ENCODE assay signal across 8 mouse cellular contexts in genomic region chr10:53595744-53596676, GRCm38 (mm10). TPM values are rescaled to one million over a fixed set of nuclear protein-coding genes. Genes with fewer than 3 reads are reported as not detected.
DNase-seq lines count a peak whose midpoint lies in the region; ATAC-seq and TF ChIP-seq lines count a peak whose summit lies in the region.

No protein-coding gene starts in this region.

- ATAC-seq in forebrain, embryonic 11.5 days (replicated peaks; ENCODE audit: low FRiP score), result no peak; the same call in 1 of the 2 replicates
- peak; percentile 56 for ATAC-seq in inflammation-experienced regulatory T-cells, adult 6 months
- ATAC-seq in midbrain, embryonic 13.5 days, result peak; percentile 94

- H3K4me2 ChIP-seq in forebrain, embryonic 11.5 days (ENCODE audit: low read depth, low read length, severe bottlenecking), result peak overlapping the region; percentile 57
- peak overlapping the region; percentile 63 for H3K4me2 ChIP-seq in midbrain, embryonic 13.5 days (replicated peaks)

- no peak for TF ChIP-seq POLR2A in thymus, adult 2 months (IDR thresholded peaks at IDR 0.05; ENCODE audit: control insufficient read depth, extremely low read depth, insufficient read depth, low read length, poor library complexity)

- no peaks in the 10 kb centered on the region for H3K27me3 ChIP-seq in thymus, adult 2 months (ENCODE audit: control insufficient read depth, insufficient read depth, low read length)
- no peaks in the 10 kb centered on the region for H3K27me3 ChIP-seq in forebrain, embryonic 11.5 days (ENCODE audit: control insufficient read depth, insufficient read depth, low read length)
- no peaks in the 10 kb centered on the region for H3K27me3 ChIP-seq in midbrain, embryonic 13.5 days

- intact Hi-C loops in gastrocnemius, adult 2 months (cut with DNase I), result loop anchor here (2.0 to 10.0 kb wide), 2 partner anchors 33 to 251 kb away; no protein-coding TSS in a partner anchor

- H3K9ac ChIP-seq in forebrain, embryonic 11.5 days (ENCODE audit: low read length), result peak overlapping the region; percentile 99
- peak overlapping the region; percentile 73 for H3K9ac ChIP-seq in midbrain, embryonic 13.5 days (replicated peaks)

- peak overlapping the region; percentile 96 for H3K27ac ChIP-seq in gastrocnemius, adult 2 months
- H3K27ac ChIP-seq in thymus, adult 2 months (ENCODE audit: control insufficient read depth, insufficient read depth, low read length), result peak overlapping the region; percentile 73
- peak overlapping the region; percentile 63; the same call in 1 of the 2 replicates for H3K27ac ChIP-seq in forebrain, embryonic 11.5 days (ENCODE audit: low read depth, low read length)
- peak overlapping the region; percentile 96 for H3K27ac ChIP-seq in midbrain, embryonic 13.5 days

- DNase-seq in gastrocnemius, adult 2 months, result no peak
- no peak for DNase-seq in gastrocnemius, postnatal 25 days
- peak; percentile 23 for DNase-seq in thymus, adult 2 months
- DNase-seq in thymus, postnatal 36 days, result no peak
- no peak for DNase-seq in forebrain, embryonic 11.5 days (ENCODE audit: low spot score)
- DNase-seq in right cerebral cortex, postnatal 4 days, result no peak

- TF ChIP-seq CTCF in gastrocnemius, adult 2 months (IDR thresholded peaks at IDR 0.05), result no peak
- TF ChIP-seq CTCF in thymus, adult 2 months (IDR thresholded peaks at IDR 0.05; ENCODE audit: borderline replicate concordance, control insufficient read depth, extremely low read depth, insufficient read depth, low read length, poor library complexity), result no peak

- no peaks in the 10 kb centered on the region for H3K9me3 ChIP-seq in forebrain, embryonic 11.5 days (ENCODE audit: control insufficient read depth, low read length)
- H3K9me3 ChIP-seq in midbrain, embryonic 13.5 days, result no peaks in the 10 kb centered on the region

- H3K4me1 ChIP-seq in thymus, adult 2 months (replicated peaks; ENCODE audit: control insufficient read depth, insufficient read depth, low read length), result peaks cover 7% of the 10 kb centered on the region
- H3K4me1 ChIP-seq in forebrain, embryonic 11.5 days (replicated peaks; ENCODE audit: control insufficient read depth, insufficient read depth, low read length), result 0 out of 2 replicates have a peak, but pooled peaks cover 6% of the 10 kb centered on the region
- H3K4me1 ChIP-seq in midbrain, embryonic 13.5 days (replicated peaks), result peaks cover 40% of the 10 kb centered on the region

- H3K4me3 ChIP-seq in gastrocnemius, adult 2 months, result peak overlapping the region; percentile 99
- H3K4me3 ChIP-seq in thymus, adult 2 months (ENCODE audit: control insufficient read depth, insufficient read depth, low read length), result peak overlapping the region; percentile 50
- H3K4me3 ChIP-seq in forebrain, embryonic 11.5 days (ENCODE audit: low read depth, low read length), result peak overlapping the region; percentile 97
- H3K4me3 ChIP-seq in midbrain, embryonic 13.5 days (replicated peaks), result peak overlapping the region; percentile 98

- H3K36me3 ChIP-seq in thymus, adult 2 months (ENCODE audit: control insufficient read depth, insufficient read depth, low read length), result 0 out of 2 replicates have a peak, but pooled peaks cover 5% of the 10 kb centered on the region
- H3K36me3 ChIP-seq in forebrain, embryonic 11.5 days (ENCODE audit: control insufficient read depth, insufficient read depth, low read length), result no peaks in the 10 kb centered on the region
- H3K36me3 ChIP-seq in midbrain, embryonic 13.5 days, result no peaks in the 10 kb centered on the region

- WGBS in thymus, adult 2 months, result 2% methylated on average over 27 of the region's 27 CpGs
- WGBS in forebrain, embryonic 11.5 days, result 11% methylated on average over 26 of the region's 27 CpGs
- WGBS in midbrain, embryonic 13.5 days, result 8% methylated on average over 27 of the region's 27 CpGs

RNA-seq across cellular contexts. Expression of gene Asf1a, which starts 0.5 kb away (rescaled TPM):
- 10 to 100 TPM; 21.0 to 26.4 TPM for total RNA-seq in gastrocnemius, adult 2 months (2021)
- 10 to 100 TPM; 16.7 to 17.2 TPM for total RNA-seq in gastrocnemius, postnatal 25 days (2021)
- polyA plus RNA-seq in thymus, adult 2 months (2012; rRNA removed), result 12.2 and 12.5 TPM in 2 replicates
- polyA plus RNA-seq in forebrain, embryonic 11.5 days (2014; fragmentation: Nextera tagmentation; extraction: Ambion mirVana), result 167 and 179 TPM in 2 replicates
- 10 to 100 TPM in 1 of 3 experiments, 1 to 10 TPM in 2; 6.5 to 12.8 (median 8.3) TPM for polyA plus RNA-seq in inflammation-experienced regulatory T-cells, adult 6 months (2017; shearing (Covaris generic))
- polyA plus RNA-seq in midbrain, embryonic 13.5 days (2015; fragmentation: Nextera tagmentation; extraction: Ambion mirVana), result 112 and 113 TPM in 2 replicates

RNA-seq across cellular contexts. Expression of gene Mcm9, which starts 34.2 kb away (rescaled TPM):
- total RNA-seq in gastrocnemius, adult 2 months (2021), result under 1 TPM; 0.89 to 0.92 TPM
- 1 to 10 TPM; 1.3 to 1.5 TPM for total RNA-seq in gastrocnemius, postnatal 25 days (2021)
- polyA plus RNA-seq in thymus, adult 2 months (2012; rRNA removed), result 8.4 and 11.0 TPM in 2 replicates
- 16.5 and 17.5 TPM in 2 replicates for polyA plus RNA-seq in forebrain, embryonic 11.5 days (2014; fragmentation: Nextera tagmentation; extraction: Ambion mirVana)
- polyA plus RNA-seq in inflammation-experienced regulatory T-cells, adult 6 months (2017; shearing (Covaris generic)), result 1 to 10 TPM; 2.4 to 5.9 (median 4.7) TPM
- 9.8 and 10.4 TPM in 2 replicates for polyA plus RNA-seq in midbrain, embryonic 13.5 days (2015; fragmentation: Nextera tagmentation; extraction: Ambion mirVana)
